Mouse (Mus musculus): ENCODE measurements at regions not wholly inside any gene's neighbourhood (a gene's known extent, or its start where the extent isn't known, plus 50 kb on each side); places are given as distances from the start of the nearest gene placed in this dataset.

DNA sequence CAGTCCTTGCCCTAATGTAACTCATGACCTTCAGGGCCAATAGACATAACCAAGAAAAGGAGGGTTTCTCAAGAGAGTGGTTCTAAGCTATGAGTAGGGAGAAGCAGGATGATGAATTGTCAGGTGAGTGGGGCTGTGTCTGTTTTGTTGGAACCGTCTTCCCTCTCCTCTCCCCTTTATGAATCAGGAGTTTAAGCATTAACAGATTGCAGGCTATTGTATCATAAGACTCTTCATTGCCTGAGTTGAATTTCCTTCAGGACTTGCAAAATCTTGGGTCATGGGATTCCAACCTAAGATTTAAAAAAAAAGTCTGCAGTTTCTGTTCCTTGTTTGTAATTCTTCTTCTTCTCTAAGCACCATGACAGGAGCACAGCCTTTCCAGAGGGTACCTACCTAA is 159.5 kb upstream of the Zeb2 start:
- TF ChIP-seq CTCF (IDR thresholded peaks at IDR 0.05; ENCODE audit: borderline replicate concordance, insufficient read depth, low read depth, low read length) = no peak
- TF ChIP-seq POLR2A (IDR thresholded peaks at IDR 0.05; ENCODE audit: borderline replicate concordance, insufficient read depth, low read length) = no peak
- Histone ChIP-seq H3K4me3 (replicated peaks; ENCODE audit: insufficient read depth, low read depth, low read length) (no peak overlapping the region), H3K4me1 (ENCODE audit: control insufficient read depth, insufficient read depth, low read length) (no peaks in the 10 kb centered on the region), H3K27me3 (ENCODE audit: control insufficient read depth, insufficient read depth, low read length) (no peaks in the 10 kb centered on the region), H3K27ac (ENCODE audit: insufficient read depth, low read length) (no peak overlapping the region)
- no peak for DNase-seq
- WGBS = 95% methylated on average over 1 of the region's 1 CpGs

DNA sequence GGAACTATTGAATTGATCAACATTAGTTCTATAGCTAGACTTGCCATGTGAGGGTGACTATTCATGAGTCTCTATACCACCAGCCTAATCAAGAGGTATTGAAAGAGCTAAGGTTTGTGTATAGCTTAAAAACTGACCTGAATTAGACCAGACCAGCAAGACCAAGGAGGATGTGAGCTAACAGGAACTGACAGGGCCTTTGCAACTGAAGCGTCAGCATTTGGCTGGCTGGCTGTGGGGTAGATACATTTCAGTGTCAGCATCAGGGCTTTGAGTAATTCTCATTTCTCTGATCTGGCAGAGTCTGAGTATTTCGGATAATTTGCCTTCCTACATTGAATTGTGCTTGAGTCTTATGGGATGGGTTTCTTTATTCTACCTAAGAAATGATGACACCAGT is 152.8 kb upstream of the Zeb2 start:
- H3K4me3 ChIP-seq (replicated peaks; ENCODE audit: insufficient read depth, low read depth, low read length) = no peak overlapping the region
- TF ChIP-seq CTCF (IDR thresholded peaks at IDR 0.05; ENCODE audit: borderline replicate concordance, insufficient read depth, low read depth, low read length) = no peak
- no peak for TF ChIP-seq POLR2A (IDR thresholded peaks at IDR 0.05; ENCODE audit: borderline replicate concordance, insufficient read depth, low read length)
- DNase-seq = no peak

DNA sequence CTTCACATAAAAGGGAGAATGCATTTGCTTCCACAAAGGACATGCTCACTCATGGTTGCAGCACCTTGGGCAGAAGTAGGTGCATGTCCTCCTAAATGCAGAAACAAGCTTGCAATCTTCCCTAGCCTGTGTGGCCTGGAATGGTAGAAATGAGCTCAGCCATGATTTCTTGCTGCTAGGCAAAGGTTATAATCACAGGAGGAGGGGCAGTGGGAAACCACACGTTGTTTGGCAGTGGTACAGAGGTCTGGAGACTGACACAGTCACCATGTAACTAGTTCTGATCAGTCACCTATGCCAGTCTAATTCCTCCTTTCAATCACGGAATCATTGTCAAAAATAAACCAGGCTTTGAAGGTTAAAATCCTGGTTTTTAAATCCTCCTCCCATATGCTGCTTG is 148.6 kb upstream of the Zeb2 start:
- no peak for TF ChIP-seq POLR2A (IDR thresholded peaks at IDR 0.05; ENCODE audit: borderline replicate concordance, insufficient read depth, low read length)
- TF ChIP-seq CTCF (IDR thresholded peaks at IDR 0.05; ENCODE audit: borderline replicate concordance, insufficient read depth, low read depth, low read length) = no peak
- Histone ChIP-seq H3K27ac (ENCODE audit: insufficient read depth, low read length) (no peak overlapping the region), H3K4me3 (replicated peaks; ENCODE audit: insufficient read depth, low read depth, low read length) (no peak overlapping the region), H3K4me1 (ENCODE audit: control insufficient read depth, insufficient read depth, low read length) (no peaks in the 10 kb centered on the region), H3K27me3 (ENCODE audit: control insufficient read depth, insufficient read depth, low read length) (no peaks in the 10 kb centered on the region; the same call in 1 of the 2 replicates)
- whole genome bisulfite sequencing = 24% methylated on average over 2 of the region's 2 CpGs
- DNase-seq = no peak

More for the DNA sequence above, 152.8 kb upstream of the Zeb2 start:
- Histone ChIP-seq H3K4me1 (ENCODE audit: control insufficient read depth, insufficient read depth, low read length) (no peaks in the 10 kb centered on the region), H3K27ac (ENCODE audit: insufficient read depth, low read length) (no peak overlapping the region), H3K27me3 (ENCODE audit: control insufficient read depth, insufficient read depth, low read length) (no peaks in the 10 kb centered on the region)
- WGBS = 54% methylated on average over 2 of the region's 2 CpGs

DNA sequence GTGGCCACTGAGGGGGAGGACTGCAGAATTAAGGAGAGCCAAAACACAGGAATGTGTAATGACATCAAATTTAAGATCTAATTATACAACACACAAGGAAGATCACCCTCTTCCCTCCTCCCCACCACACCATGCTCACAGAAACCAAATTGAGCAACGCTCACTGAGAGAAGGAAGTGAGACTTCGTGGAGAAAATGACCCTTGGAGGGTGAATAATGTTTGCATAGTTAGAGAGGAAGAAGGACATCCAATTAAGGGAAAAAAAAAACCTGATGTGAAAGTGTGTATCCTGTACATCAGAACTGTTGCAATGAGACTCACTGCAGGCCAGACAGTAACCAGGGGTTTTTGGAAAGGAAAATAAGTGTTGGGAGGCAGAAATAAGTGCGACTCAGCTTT is 144.8 kb upstream of the Zeb2 start:
- Histone ChIP-seq H3K27me3 (ENCODE audit: control insufficient read depth, insufficient read depth, low read length) (no peaks in the 10 kb centered on the region; the same call in 1 of the 2 replicates), H3K4me3 (replicated peaks; ENCODE audit: insufficient read depth, low read depth, low read length) (no peak overlapping the region), H3K4me1 (ENCODE audit: control insufficient read depth, insufficient read depth, low read length) (no peaks in the 10 kb centered on the region), H3K27ac (ENCODE audit: insufficient read depth, low read length) (no peak overlapping the region)
- WGBS = 86% methylated on average over 3 of the region's 3 CpGs
- no peak for DNase-seq
- TF ChIP-seq CTCF (IDR thresholded peaks at IDR 0.05; ENCODE audit: borderline replicate concordance, insufficient read depth, low read depth, low read length) (no peak), POLR2A (IDR thresholded peaks at IDR 0.05; ENCODE audit: borderline replicate concordance, insufficient read depth, low read length) (no peak)

DNA sequence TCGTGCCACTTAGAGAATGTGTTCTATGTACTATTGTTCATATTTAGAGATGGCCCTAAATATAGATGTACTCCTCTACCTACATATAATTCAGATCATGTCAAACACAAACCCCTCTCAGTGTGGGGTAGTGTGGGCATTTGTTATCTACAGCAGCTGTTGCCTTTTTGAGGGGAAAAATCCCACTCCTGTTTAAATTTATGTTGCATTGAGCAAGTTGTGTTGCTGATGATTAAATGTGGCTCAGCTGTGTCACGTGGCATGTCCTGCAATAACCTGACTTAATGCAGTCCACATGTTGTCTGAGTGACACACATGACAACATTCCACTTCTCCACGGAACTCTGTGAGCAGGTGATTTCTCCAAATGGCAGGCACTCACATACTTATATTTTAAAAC is 141.7 kb upstream of the Zeb2 start:
- no peak for DNase-seq
- Histone ChIP-seq H3K4me3 (replicated peaks; ENCODE audit: insufficient read depth, low read depth, low read length) (no peak overlapping the region), H3K4me1 (ENCODE audit: control insufficient read depth, insufficient read depth, low read length) (no peaks in the 10 kb centered on the region), H3K27ac (ENCODE audit: insufficient read depth, low read length) (no peak overlapping the region), H3K27me3 (ENCODE audit: control insufficient read depth, insufficient read depth, low read length) (no peaks in the 10 kb centered on the region; the same call in 1 of the 2 replicates)
- 82% methylated on average over 3 of the region's 3 CpGs for WGBS
- TF ChIP-seq CTCF (IDR thresholded peaks at IDR 0.05; ENCODE audit: borderline replicate concordance, insufficient read depth, low read depth, low read length) (no peak), POLR2A (IDR thresholded peaks at IDR 0.05; ENCODE audit: borderline replicate concordance, insufficient read depth, low read length) (no peak)

DNA sequence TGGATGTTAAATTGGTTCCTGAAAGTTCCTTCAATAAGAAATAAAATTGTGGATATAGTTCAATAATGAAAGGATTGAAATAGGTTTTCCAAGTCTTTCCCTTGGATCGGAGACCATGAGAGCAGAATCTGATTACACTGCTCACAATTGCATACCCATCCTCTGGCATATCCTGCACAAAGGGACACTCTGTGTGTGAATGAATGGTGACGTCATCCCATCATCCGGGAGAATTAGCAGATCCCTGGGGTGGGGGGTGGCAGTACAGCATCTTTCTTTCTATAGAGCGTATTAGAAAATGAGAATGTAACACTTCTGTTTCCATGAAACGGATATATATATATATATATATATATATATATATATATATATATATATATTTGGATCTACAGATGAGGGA is 139.2 kb upstream of the Zeb2 start:
- H3K4me1 ChIP-seq (ENCODE audit: control insufficient read depth, insufficient read depth, low read length) = no peaks in the 10 kb centered on the region

DNA sequence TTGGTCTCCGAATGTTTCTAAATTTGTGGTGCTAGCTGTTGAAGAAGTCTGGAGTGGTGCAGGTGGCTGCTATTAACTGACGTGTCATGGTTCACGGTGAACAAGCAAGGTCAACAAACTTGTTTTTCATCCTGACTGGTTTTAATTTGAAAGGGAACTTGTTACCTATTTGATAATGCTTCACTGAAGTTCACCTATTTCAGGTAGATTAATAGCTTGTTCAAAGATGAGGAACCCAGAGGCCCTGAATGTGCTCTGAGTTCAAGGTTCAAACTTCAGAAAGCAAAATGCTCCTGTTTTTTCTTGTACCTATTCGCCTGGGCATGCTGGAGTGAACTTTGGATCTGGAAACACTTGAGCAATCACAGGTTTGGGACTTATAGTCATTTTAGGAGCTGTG is 136.7 kb upstream of the Zeb2 start:
- no peaks in the 10 kb centered on the region for H3K4me1 ChIP-seq (ENCODE audit: control insufficient read depth, insufficient read depth, low read length)
- H3K4me3 ChIP-seq (replicated peaks; ENCODE audit: insufficient read depth, low read depth, low read length) = no peak overlapping the region
- H3K27me3 ChIP-seq (ENCODE audit: control insufficient read depth, insufficient read depth, low read length) = no peaks in the 10 kb centered on the region; the same call in 1 of the 2 replicates
- no peak for TF ChIP-seq POLR2A (IDR thresholded peaks at IDR 0.05; ENCODE audit: borderline replicate concordance, insufficient read depth, low read length)
- no peak for TF ChIP-seq CTCF (IDR thresholded peaks at IDR 0.05; ENCODE audit: borderline replicate concordance, insufficient read depth, low read depth, low read length)
- no peak for DNase-seq
- no peak overlapping the region for H3K27ac ChIP-seq (ENCODE audit: insufficient read depth, low read length)
- 87% methylated on average over 4 of the region's 4 CpGs for WGBS

More for the DNA sequence above, 139.2 kb upstream of the Zeb2 start:
- H3K4me3 ChIP-seq (replicated peaks; ENCODE audit: insufficient read depth, low read depth, low read length) = no peak overlapping the region
- peak in 1 of 2 experiments; percentile 4 for DNase-seq
- 66% methylated on average over 5 of the region's 5 CpGs for WGBS
- H3K27me3 ChIP-seq (ENCODE audit: control insufficient read depth, insufficient read depth, low read length) = no peaks in the 10 kb centered on the region; the same call in 1 of the 2 replicates
- no peak overlapping the region for H3K27ac ChIP-seq (ENCODE audit: insufficient read depth, low read length)
- TF ChIP-seq CTCF (IDR thresholded peaks at IDR 0.05; ENCODE audit: borderline replicate concordance, insufficient read depth, low read depth, low read length) = no peak
- no peak for TF ChIP-seq POLR2A (IDR thresholded peaks at IDR 0.05; ENCODE audit: borderline replicate concordance, insufficient read depth, low read length)

DNA sequence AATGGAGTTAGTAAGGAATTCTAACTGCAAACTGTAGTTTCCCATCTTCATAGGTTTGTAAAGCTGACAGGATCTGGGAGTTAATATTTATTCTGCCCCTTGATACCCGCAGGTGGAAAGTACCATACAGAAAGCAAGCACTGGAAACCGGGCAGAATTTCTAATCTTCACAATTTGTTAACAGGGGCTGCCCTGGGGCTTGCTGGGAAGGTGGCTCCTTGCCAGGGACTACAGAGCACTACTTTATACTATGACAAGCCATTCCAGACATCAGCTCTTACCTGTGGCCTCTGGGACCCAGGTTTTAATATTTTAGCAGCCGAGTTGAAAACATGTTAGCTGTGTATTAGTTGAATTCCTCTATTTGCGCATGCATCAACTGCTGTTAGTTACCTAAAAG is 135.1 kb upstream of the Zeb2 start:
- TF ChIP-seq CTCF (IDR thresholded peaks at IDR 0.05; ENCODE audit: borderline replicate concordance, insufficient read depth, low read depth, low read length) (no peak), POLR2A (IDR thresholded peaks at IDR 0.05; ENCODE audit: borderline replicate concordance, insufficient read depth, low read length) (no peak)
- DNase-seq = no peak
- WGBS = 78% methylated on average over 4 of the region's 4 CpGs
- Histone ChIP-seq H3K27ac (ENCODE audit: insufficient read depth, low read length) (no peak overlapping the region), H3K27me3 (ENCODE audit: control insufficient read depth, insufficient read depth, low read length) (no peaks in the 10 kb centered on the region; the same call in 1 of the 2 replicates), H3K4me3 (replicated peaks; ENCODE audit: insufficient read depth, low read depth, low read length) (no peak overlapping the region), H3K4me1 (ENCODE audit: control insufficient read depth, insufficient read depth, low read length) (no peaks in the 10 kb centered on the region)
